Mouse (Mus musculus) intestine, embryonic 14.5 days (tissue): ENCODE measurements around the gene Ccdc175. TPM values are rescaled to one million over a fixed set of nuclear protein-coding genes. Genes with fewer than 3 reads are reported as not detected.
A peak's percentile ranks its signal among the peaks of the same experiment; 100 is the strongest.

Experiments used
- ATAC-seq: fragments of 200-750 bp; cut with Nextera tagmentation; replicated peaks from 2 replicates; pipeline ENCODE4 v1.8.0; 2017; ENCODE audit warnings: low read depth, moderate number of reproducible peaks, moderate TSS enrichment, moderate library complexity; ENCODE audit not compliant: low FRiP score, low TSS enrichment
- DNase-seq: peaks from one replicate; pipeline ENCODE4 v3.0.0-alpha.2; 2018; ENCODE audit warnings: low spot score
- H3K27ac ChIP-seq: fragments of 300-500 bp; sonication (generic); 2 replicates; pipeline ENCODE4 v1.5.1; 2014; ENCODE audit warnings: low read depth, mild to moderate bottlenecking, control low read depth
- H3K27me3 ChIP-seq: fragments of 300-500 bp; sonication (generic); replicated peaks from 2 replicates; pipeline ENCODE4 v1.6.1; 2014; ENCODE audit warnings: low read length, control low read depth; ENCODE audit not compliant: control insufficient read depth, insufficient read depth
- H3K36me3 ChIP-seq: fragments of 300-500 bp; sonication (generic); 2 replicates; pipeline ENCODE4 v1.6.1; 2014; ENCODE audit warnings: low read length, control low read depth; ENCODE audit not compliant: control insufficient read depth, insufficient read depth
- H3K4me1 ChIP-seq: fragments of 300-500 bp; sonication (generic); replicated peaks from 2 replicates; pipeline ENCODE4 v1.6.1; 2014; ENCODE audit warnings: low read length, control low read depth, mixed read lengths; ENCODE audit not compliant: control insufficient read depth, insufficient read depth
- H3K4me2 ChIP-seq: fragments of 300-500 bp; sonication (generic); 2 replicates; pipeline ENCODE4 v1.6.1; 2014; ENCODE audit warnings: low read length
- H3K4me3 ChIP-seq: fragments of 300-500 bp; sonication (generic); 2 replicates; pipeline ENCODE4 v1.5.1; 2014; ENCODE audit warnings: low read depth, low read length, control low read depth, mixed read lengths
- H3K9ac ChIP-seq: fragments of 300-500 bp; sonication (generic); 2 replicates; pipeline ENCODE4 v1.6.1; 2014; ENCODE audit warnings: mild to moderate bottlenecking, low read length
- H3K9me3 ChIP-seq: fragments of 300-500 bp; sonication (generic); 2 replicates; pipeline ENCODE4 v1.6.1; 2016; ENCODE audit warnings: low read length, control low read depth; ENCODE audit not compliant: control insufficient read depth
- WGBS: fragments of 180-500 bp; shearing (Covaris S2); extraction: QIAGEN DNeasy Blood & Tissue Kit; methylation state at CpG from one replicate; pipeline ENCODE4 v1.1.7; 2014; 5-methylcytosine and 5-hydroxymethylcytosine counted together
- polyA plus RNA-seq: library from polyadenylated mRNA; unstranded; fragments of >200 nt; fragmentation: Nextera tagmentation; extraction: Ambion mirVana; gene quantifications from 2 replicates; pipeline ENCODE4 v1.2.1, GENCODE M21; 2014

Gene Ccdc175
- polyA plus RNA-seq, 1 experiment from 2014 or later, result not detected

GRCm38 (mm10) chr12:72213554-72213953, 28.7 kb upstream of the Ccdc175 start:
- WGBS, result 34% methylated on average over 5 of the region's 5 CpGs
- H3K36me3 ChIP-seq, result no peaks in the 10 kb centered on the region
- no peaks in the 10 kb centered on the region for H3K27me3 ChIP-seq
- DNase-seq (no peak), ATAC-seq (no peak)
- no peak overlapping the region for H3K27ac ChIP-seq
- no peak overlapping the region for H3K4me2 ChIP-seq
- H3K4me3 ChIP-seq, result no peak overlapping the region
- no peak overlapping the region for H3K9ac ChIP-seq
- H3K9me3 ChIP-seq, result no peaks in the 10 kb centered on the region
- H3K4me1 ChIP-seq, result no peaks in the 10 kb centered on the region

- H3K9ac ChIP-seq, result no peak overlapping the region
- no peak for DNase-seq
- no peaks in the 10 kb centered on the region for H3K4me1 ChIP-seq
- no peaks in the 10 kb centered on the region for H3K36me3 ChIP-seq
- no peak overlapping the region for H3K4me3 ChIP-seq
- H3K4me2 ChIP-seq, result no peak overlapping the region
- 89% methylated on average over 3 of the region's 3 CpGs for WGBS
- H3K9me3 ChIP-seq, result no peaks in the 10 kb centered on the region
- H3K27ac ChIP-seq, result no peak overlapping the region
- ATAC-seq, result no peak
- no peaks in the 10 kb centered on the region for H3K27me3 ChIP-seq
Observed at GRCm38 (mm10) chr12:72200828-72201227, 16.0 kb upstream of the Ccdc175 start.

GRCm38 (mm10) chr12:72197925-72198486, 13.2 kb upstream of the Ccdc175 start:
- WGBS, result 52% methylated on average over 18 of the region's 18 CpGs
- Histone ChIP-seq H3K4me2 (no peak overlapping the region), H3K4me3 (no peak overlapping the region), H3K36me3 (no peaks in the 10 kb centered on the region), H3K9ac (no peak overlapping the region), H3K9me3 (no peaks in the 10 kb centered on the region), H3K4me1 (no peaks in the 10 kb centered on the region), H3K27ac (no peak overlapping the region), H3K27me3 (no peaks in the 10 kb centered on the region)
- ATAC-seq, result no peak
- DNase-seq, result peak; percentile 60

GRCm38 (mm10) chr12:72197434-72197833, 12.6 kb upstream of the Ccdc175 start:
- H3K4me3 ChIP-seq, result no peak overlapping the region
- no peaks in the 10 kb centered on the region for H3K36me3 ChIP-seq
- ATAC-seq, result no peak
- 61% methylated on average over 7 of the region's 7 CpGs for WGBS
- no peak overlapping the region for H3K4me2 ChIP-seq
- no peak overlapping the region for H3K27ac ChIP-seq
- no peaks in the 10 kb centered on the region for H3K27me3 ChIP-seq
- H3K4me1 ChIP-seq, result no peaks in the 10 kb centered on the region
- no peaks in the 10 kb centered on the region for H3K9me3 ChIP-seq
- DNase-seq, result no peak
- H3K9ac ChIP-seq, result no peak overlapping the region

GRCm38 (mm10) chr12:72179561-72179960, 5.3 kb downstream of the Ccdc175 start:
- no peak overlapping the region for H3K4me3 ChIP-seq
- WGBS, result 72% methylated on average over 4 of the region's 4 CpGs
- H3K27ac ChIP-seq, result no peak overlapping the region

GRCm38 (mm10) chr12:72178322-72178721, 6.5 kb downstream of the Ccdc175 start:
- H3K4me1 ChIP-seq, result no peaks in the 10 kb centered on the region
- no peak overlapping the region for H3K27ac ChIP-seq
- WGBS, result 86% methylated on average over 3 of the region's 3 CpGs
- no peak overlapping the region for H3K9ac ChIP-seq
- no peaks in the 10 kb centered on the region for H3K36me3 ChIP-seq
- no peaks in the 10 kb centered on the region for H3K27me3 ChIP-seq
- H3K4me2 ChIP-seq, result no peak overlapping the region
- no peaks in the 10 kb centered on the region for H3K9me3 ChIP-seq
- DNase-seq, result no peak
- ATAC-seq, result no peak
- H3K4me3 ChIP-seq, result no peak overlapping the region

More at GRCm38 (mm10) chr12:72179561-72179960, 5.3 kb downstream of the Ccdc175 start:
- Histone ChIP-seq H3K4me1 (no peaks in the 10 kb centered on the region), H3K4me2 (no peak overlapping the region), H3K9ac (no peak overlapping the region), H3K9me3 (no peaks in the 10 kb centered on the region), H3K36me3 (no peaks in the 10 kb centered on the region), H3K27me3 (no peaks in the 10 kb centered on the region)
- DNase-seq (no peak), ATAC-seq (no peak)

- Histone ChIP-seq H3K27me3 (no peaks in the 10 kb centered on the region), H3K9me3 (no peaks in the 10 kb centered on the region), H3K4me1 (no peaks in the 10 kb centered on the region), H3K4me2 (no peak overlapping the region), H3K36me3 (no peaks in the 10 kb centered on the region), H3K27ac (no peak overlapping the region), H3K4me3 (no peak overlapping the region), H3K9ac (no peak overlapping the region)
- 76% methylated on average over 4 of the region's 4 CpGs for WGBS
- DNase-seq (no peak), ATAC-seq (no peak)
Observed at GRCm38 (mm10) chr12:72158421-72158820, 26.4 kb downstream of the Ccdc175 start.

GRCm38 (mm10) chr12:72150786-72151185, 34.0 kb downstream of the Ccdc175 start:
- no peak overlapping the region for H3K4me2 ChIP-seq
- no peak overlapping the region for H3K9ac ChIP-seq
- no peaks in the 10 kb centered on the region for H3K4me1 ChIP-seq
- no peaks in the 10 kb centered on the region for H3K36me3 ChIP-seq
- no peak overlapping the region for H3K4me3 ChIP-seq
- no peak overlapping the region for H3K27ac ChIP-seq
- ATAC-seq (no peak), DNase-seq (no peak)
- WGBS, result 86% methylated on average over 4 of the region's 4 CpGs
- H3K9me3 ChIP-seq, result no peaks in the 10 kb centered on the region
- H3K27me3 ChIP-seq, result no peaks in the 10 kb centered on the region

GRCm38 (mm10) chr12:72129203-72129602, 55.6 kb downstream of the Ccdc175 start:
- no peak overlapping the region for H3K4me3 ChIP-seq
- ATAC-seq (no peak), DNase-seq (no peak)
- no peak overlapping the region for H3K4me2 ChIP-seq
- no peaks in the 10 kb centered on the region for H3K4me1 ChIP-seq
- 94% methylated on average over 10 of the region's 10 CpGs for WGBS
- H3K9me3 ChIP-seq, result no peaks in the 10 kb centered on the region
- H3K27me3 ChIP-seq, result no peaks in the 10 kb centered on the region
- no peak overlapping the region for H3K9ac ChIP-seq
- H3K36me3 ChIP-seq, result no peaks in the 10 kb centered on the region
- no peak overlapping the region for H3K27ac ChIP-seq
